Mouse (Mus musculus) kidney, adult 2 months (tissue): Measurements from ENCODE around the gene Nrm.

Experiments used
- CTCF ChIP-seq: fragments of 200-500 bp; conservative IDR thresholded peaks from 2 replicates; pipeline ENCODE4 v1.5.1; 2011; ENCODE audit warnings: low read depth, mild to moderate bottlenecking, control low read depth, low read length, moderate library complexity, mixed read lengths; ENCODE audit not compliant: insufficient read depth, insufficient read length
- POLR2A ChIP-seq: fragments of 200-500 bp; IDR thresholded peaks from one replicate; pipeline ENCODE4 v1.6.1; 2011; ENCODE audit warnings: low read depth, low read length, control low read depth

- TF ChIP-seq CTCF = no peak
- TF ChIP-seq POLR2A = no peak
Observed at GRCm38 (mm10) chr17:35859835-35860234, 1.3 kb upstream of the Nrm start.
